Mouse (Mus musculus): ENCODE measurements around the gene Vdr.

DNA sequence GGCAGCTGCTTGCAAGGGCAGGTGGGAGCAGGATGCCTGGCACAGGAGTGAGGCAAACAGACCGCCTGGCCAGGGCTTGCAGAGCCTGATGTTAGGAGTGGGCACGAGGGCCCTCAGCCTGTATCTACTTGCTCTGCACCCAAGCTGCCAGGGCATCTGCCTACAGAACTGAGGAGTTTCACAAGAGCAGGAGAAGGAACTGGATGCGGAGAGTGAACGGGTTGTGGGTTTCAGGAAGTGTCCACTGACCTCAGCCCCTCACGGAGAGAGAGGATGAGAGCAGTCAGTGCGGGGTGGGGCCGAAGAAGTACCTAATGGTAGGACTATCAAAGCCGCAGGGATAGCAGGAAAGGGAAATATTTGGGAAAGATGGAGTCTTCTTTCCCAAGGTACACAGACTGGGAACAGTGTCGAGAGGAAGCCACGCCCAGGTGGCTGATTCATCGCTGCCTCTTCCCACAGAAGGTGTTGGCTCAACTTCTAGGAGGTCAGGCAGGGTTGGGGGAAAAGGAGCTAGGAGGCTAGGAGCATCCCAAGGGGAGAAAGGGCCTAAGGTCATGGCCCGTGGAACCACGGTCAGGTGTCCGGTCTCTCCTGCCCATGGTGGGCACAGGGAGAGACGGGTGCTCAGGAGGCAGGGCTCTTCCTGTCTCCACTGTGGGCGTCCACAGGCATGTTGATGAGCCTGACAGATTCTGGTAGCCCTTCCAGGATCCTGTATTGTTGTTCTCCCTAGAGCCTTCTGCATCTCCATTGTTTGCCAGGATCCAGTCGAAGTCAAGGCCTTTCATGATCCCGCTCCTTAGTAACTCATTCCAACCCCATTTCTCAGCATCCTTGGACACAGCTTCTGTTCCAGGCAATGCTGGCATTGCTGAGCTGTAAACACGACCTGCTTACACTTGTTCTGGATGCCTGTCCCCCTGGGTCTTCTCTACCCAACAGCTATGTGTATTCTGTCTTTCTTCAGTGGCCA lies 39.1 kb downstream of the Vdr start:
- TF ChIP-seq CTCF (conservative IDR thresholded peaks at IDR 0.05; ENCODE audit: low read length) = no peak
- no peak for TF ChIP-seq NANOG (IDR thresholded peaks at IDR 0.05; ENCODE audit: borderline replicate concordance, low read length)
- no peak for TF ChIP-seq POU5F1 (IDR thresholded peaks at IDR 0.05; ENCODE audit: borderline replicate concordance, low read length)
